Mouse (Mus musculus) embryonic stem cell, embryonic (primary cell): ENCODE data around the gene Wfdc9.
"Not testable (repeated sequence)": the region's sequence is repeated elsewhere in the genome, so short reads cannot be mapped to it uniquely, and the experiment has no call there.

Experiments
- CTCF ChIA-PET, 4 experiments: fragments of 300-600 bp in 2 of 4; fragments of 350-600 bp in 2 of 4; sonication (Branson Sonifier 250); formaldehyde crosslinking; loops; one replicate each; lab custom pipeline; 2022; ENCODE audit warnings: inconsistent platforms in 2 of 4; lab: Charles Lee
- POLR2A ChIA-PET, 4 experiments: fragments of 300-600 bp in 2 of 4; fragments of 350-600 bp in 2 of 4; sonication (Branson Sonifier 250); formaldehyde crosslinking; loops; one replicate each; lab custom pipeline; 2022; ENCODE audit warnings: antibody characterized with exemption in 4 of 4, inconsistent platforms in 1 of 4; lab: Charles Lee

Wfdc9 gene

DNA sequence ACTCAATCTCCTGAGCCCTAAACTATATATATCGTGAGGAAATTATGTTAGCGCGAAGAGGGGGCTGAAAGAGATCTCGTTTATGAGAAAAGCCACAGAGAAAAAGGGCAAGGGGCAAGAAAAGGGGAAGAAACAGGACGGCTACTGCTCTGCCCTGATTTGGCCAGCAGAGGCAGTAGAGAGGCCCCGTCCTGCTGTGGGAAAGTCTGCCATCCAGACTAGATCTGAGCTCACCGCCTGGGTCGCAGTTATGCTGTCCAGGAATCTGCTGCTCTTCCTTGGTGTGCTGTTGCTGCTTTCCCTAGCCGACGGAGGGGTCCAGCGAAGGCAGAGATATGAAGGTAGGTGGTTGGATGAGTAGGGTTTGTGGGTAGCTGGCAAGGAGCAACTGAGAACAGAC is 525 bp downstream of the Wfdc9 start, which contains the start of gene Wfdc10:
Gene Wfdc10, plus strand, starts transcription at position 189 of the 400 bp plus-strand sequence.
- POLR2A ChIA-PET: interaction anchor here in 3 of 4 experiments (0.5 to 1.3 kb wide), 9 partner anchors 14 to 202 kb away, joined by 3 to 7 read pairs (median 3); partner anchors contain the start of genes Acot8 (in 1 of the 3), Zswim1 (in 1 of the 3) and Zswim3 (in 1 of the 3)

DNA sequence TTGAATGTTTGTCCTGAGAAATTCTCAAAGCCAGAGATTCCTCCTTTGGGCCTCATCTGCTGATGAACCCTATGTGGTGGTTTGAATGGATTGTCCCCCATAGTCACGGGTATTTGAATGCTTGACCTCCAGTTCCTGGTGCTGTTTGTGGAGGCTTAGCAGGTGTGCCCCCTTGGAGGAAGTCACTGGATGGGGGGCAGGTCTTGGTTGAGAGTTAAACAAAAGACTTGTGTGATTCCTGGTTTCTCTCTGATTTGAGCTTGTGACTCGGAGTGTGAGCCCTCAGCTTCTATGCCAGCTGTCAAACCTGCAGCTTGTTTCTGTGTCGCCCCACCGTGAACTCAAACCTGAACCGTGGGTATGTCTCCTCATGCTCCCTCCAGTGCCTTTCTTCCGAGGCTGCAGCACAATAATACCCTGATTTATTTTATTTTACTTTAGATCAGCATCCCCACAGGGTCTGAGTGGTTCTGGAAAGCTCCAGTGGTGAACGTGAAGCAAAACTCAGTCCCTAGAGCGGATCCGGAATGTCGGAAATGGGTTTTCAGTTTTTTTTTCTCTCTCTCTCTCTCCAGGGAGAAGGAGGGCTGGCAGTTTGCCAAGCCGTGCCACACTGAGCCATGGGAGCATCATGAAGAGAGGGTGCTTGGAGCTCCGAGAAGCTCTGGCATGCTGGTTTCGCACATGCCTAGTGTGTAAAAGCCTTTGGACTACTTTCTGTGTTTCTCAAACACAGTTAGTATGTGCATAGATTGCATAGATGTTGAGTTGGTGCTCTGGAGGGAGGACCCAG is 14.3 kb downstream of the Wfdc9 start:
- ChIA-PET CTCF (interaction anchor here (0.5 to 2.7 kb wide), 11 partner anchors 14 to 276 kb away, joined by 3 to 12 read pairs (median 3); partner anchors contain the start of genes Wfdc10 (in 3 of the 4) and Wfdc9 (in 3 of the 4)), POLR2A (interaction anchor here (0.6 to 2.0 kb wide), 6 partner anchors 14 to 276 kb away, joined by 3 to 7 read pairs (median 3); partner anchors contain the start of genes Wfdc10 (in 2 of the 4), Wfdc9 (in 2 of the 4), Acot8 (in 1 of the 4) and Zswim3 (in 1 of the 4))

More for the DNA sequence above, 525 bp downstream of the Wfdc9 start, which contains the start of gene Wfdc10:
- CTCF ChIA-PET: interaction anchor here (0.5 to 1.9 kb wide), 68 partner anchors 9 to 1993 kb away, joined by 3 to 15 read pairs (median 4); partner anchors contain the start of genes Acot8 (in 1 of the 4), Eppin (in 1 of the 4), Gm20458 (in 1 of the 4) and Snx21 (in 1 of the 4)

DNA sequence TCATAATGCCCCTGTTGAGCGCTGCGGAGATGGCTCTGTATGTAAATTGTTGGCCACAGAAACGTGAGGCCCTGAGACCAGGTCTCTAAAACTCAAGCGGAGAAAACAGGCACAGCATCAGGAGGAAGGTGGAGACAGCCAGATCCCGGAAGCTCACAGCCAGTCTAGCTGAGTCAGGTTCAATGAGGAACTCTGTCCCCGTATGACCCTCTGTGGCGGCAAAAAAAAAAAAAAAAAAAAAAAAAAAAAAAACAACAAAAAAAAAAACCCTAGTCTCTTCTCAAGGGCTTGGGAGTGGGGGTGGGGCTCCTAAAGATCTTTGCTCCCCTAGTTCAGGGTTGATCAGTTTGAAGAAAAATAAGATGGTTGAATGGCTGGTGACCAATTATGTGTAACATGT is 15.3 kb downstream of the Wfdc9 start:
- ChIA-PET POLR2A (interaction anchor here in 3 of 4 experiments (0.6 to 2.0 kb wide), 5 partner anchors 15 to 569 kb away, joined by 3 to 7 read pairs (median 3); partner anchors contain the start of genes Wfdc10 (in 3 of the 3) and Wfdc9 (in 3 of the 3)), CTCF (interaction anchor here (0.6 to 2.7 kb wide), 12 partner anchors 15 to 245 kb away, joined by 3 to 12 read pairs (median 5); partner anchors contain the start of genes Wfdc10 (in 4 of the 4) and Wfdc9 (in 4 of the 4))

DNA sequence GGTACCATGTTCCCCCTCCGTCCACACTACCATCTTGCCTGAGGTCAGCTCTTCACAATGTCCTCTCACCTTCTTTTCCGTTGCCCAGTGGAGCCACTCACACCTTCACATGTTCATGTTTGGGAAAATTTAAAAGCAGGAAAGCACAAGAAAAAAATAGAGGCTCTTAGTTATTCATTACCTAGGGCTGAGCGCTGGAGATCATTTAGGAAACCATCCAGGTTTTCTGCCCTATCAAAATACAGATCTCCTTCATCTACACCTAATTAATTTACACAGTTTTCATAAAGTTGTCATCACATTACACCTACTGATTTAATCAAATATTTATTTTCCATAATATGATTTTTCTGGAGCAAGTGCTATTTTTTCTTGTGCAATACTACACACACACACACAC is 17.7 kb downstream of the Wfdc9 start, which contains the start of gene Wfdc16:
Gene Wfdc16, minus strand, starts transcription at position 101 of the 400 bp plus-strand sequence.
- CTCF ChIA-PET: no interaction called here

DNA sequence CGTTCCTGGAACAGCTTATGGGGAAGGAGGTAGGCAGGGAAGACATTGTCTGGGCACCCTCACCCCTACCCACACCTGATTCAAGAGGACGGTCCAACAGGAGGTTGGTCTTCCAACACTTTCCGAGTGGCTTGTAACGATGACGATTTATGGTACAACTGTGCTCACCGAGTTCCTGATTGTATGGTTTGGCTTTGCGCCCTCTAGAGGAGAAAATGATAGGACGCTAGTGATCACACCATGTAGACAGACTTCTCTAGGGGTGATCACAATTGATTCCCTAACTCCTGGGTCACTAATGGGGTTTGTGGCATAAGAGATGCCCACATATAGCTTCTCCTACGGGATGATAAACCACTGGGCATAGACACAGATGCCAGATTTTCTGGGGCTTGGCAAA is 21.1 kb downstream of the Wfdc9 start:
- CTCF ChIA-PET: interaction anchor here in 1 of 4 experiments (0.9 to 1.5 kb wide), 3 partner anchors 21 to 165 kb away, joined by 3 to 4 read pairs (median 4); partner anchors contain the start of genes Wfdc10 and Wfdc9
- POLR2A ChIA-PET: interaction anchor here in 2 of 4 experiments (0.7 to 1.0 kb wide), 2 partner anchors 165 to 192 kb away, joined by 3 read pairs; no protein-coding TSS in a partner anchor

More for the DNA sequence above, 17.7 kb downstream of the Wfdc9 start, which contains the start of gene Wfdc16:
- POLR2A ChIA-PET: interaction anchor here in 1 of 4 experiments (1.0 kb wide), 1 partner anchor 13 kb away, joined by 5 read pairs; no protein-coding TSS in a partner anchor

DNA sequence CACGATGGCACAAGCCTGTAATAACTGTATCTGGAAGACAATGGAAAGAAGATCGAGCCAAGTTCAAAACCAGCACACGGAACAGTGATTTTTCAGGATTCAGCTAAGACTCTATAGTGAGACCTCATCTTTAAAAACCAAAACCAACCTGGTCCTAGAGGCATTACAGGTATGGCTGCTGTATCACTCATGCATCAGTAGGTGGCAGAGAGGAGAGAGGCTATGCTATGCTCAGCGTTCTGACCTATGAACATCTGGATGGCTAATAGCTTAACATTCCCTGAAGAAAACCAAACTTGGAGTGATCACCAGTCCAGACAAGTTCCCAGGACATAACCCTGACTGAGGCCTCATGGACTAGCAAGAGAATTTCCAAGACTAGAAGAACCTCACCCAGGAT is 34.6 kb downstream of the Wfdc9 start:
- POLR2A ChIA-PET: no interaction called here
- CTCF ChIA-PET: interaction anchor here in 2 of 4 experiments (0.6 to 1.0 kb wide), 2 partner anchors 34 to 102 kb away, joined by 3 read pairs; partner anchors contain the start of genes Wfdc10 (in 1 of the 2) and Wfdc9 (in 1 of the 2)

DNA sequence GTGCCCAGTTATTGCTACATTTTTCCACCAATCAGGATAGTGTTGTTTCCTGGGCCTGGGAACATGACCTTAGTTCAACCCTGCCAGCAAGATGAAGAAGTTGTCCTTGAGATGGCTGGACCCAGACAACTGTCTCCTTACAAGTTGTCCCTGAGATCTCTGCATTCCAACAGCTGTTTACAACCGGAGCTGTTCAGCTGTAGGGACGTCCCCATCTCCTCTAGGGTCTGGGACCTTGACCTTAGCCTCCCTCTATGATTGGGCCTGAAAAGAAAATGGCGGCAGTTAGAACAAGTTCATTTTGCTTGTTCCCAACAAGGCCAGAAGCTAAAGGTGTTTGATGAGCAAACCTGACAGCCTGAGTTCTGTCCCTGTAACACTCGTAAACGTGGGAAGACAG is 37.3 kb downstream of the Wfdc9 start:
- CTCF ChIA-PET: interaction anchor here in 3 of 4 experiments (0.6 to 1.0 kb wide), 3 partner anchors 37 to 209 kb away, joined by 3 to 4 read pairs (median 3); partner anchors contain the start of genes Wfdc10 (in 1 of the 3) and Wfdc9 (in 1 of the 3)
- POLR2A ChIA-PET: interaction anchor here in 2 of 4 experiments (0.6 to 0.7 kb wide), 2 partner anchors 631 to 1276 kb away, joined by 3 to 4 read pairs; no protein-coding TSS in a partner anchor

DNA sequence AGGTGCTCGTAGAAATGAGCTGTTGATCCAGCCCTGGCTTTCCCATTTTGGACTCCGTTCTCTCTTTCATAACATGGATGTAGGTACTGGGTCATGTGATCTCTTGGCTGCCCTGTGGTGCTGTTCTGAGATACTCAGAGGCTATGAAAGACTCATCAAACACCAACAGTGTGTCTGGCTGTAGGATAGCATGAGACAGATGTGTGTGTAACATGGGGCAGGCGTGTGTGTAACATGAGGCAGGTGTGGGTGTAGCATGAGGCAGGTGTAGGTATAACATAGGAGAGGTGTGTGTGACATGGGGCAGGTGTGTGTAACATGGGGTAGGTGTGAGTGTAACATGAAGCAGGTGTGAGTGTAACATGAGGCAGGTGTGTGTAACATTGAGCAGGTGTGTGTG is 41.0 kb downstream of the Wfdc9 start:
- ChIA-PET CTCF (interaction anchor here in 1 of 4 experiments (0.6 kb wide), 2 partner anchors 58 to 212 kb away, joined by 3 read pairs; no protein-coding TSS in a partner anchor), POLR2A (interaction anchor here in 1 of 4 experiments (0.5 kb wide), 1 partner anchor 153 kb away, joined by 4 read pairs; no protein-coding TSS in a partner anchor)

DNA sequence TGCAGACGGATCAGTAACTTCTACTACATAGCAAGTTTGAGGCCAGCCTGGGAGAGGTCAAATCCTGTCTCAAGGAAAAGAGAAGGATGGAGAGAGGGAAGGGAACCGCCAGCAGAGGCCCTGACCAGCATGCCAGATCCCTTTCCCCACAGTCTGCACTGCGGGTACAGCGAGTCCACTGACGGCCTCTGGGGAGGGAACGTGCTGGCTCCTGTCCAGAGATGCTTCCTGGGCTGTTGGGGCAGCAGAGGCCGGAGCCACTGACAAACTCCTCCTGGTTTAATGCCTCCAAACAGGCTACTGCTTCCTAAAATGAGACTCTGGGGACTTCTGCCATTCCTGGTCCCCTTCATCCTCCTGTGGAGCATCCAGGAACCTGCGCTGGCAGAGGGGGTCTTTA is 42.9 kb downstream of the Wfdc9 start, which contains the start of the genes Wfdc6b and Wfdc8:
Gene Wfdc6b, plus strand, starts transcription at position 52 of the 400 bp plus-strand sequence.
Gene Wfdc8, minus strand, starts transcription at position 156 of the 400 bp plus-strand sequence.
- CTCF ChIA-PET: not testable (repeated sequence)
- POLR2A ChIA-PET: interaction anchor here in 1 of 4 experiments (0.6 kb wide), 1 partner anchor 9 kb away, joined by 3 read pairs; no protein-coding TSS in a partner anchor

DNA sequence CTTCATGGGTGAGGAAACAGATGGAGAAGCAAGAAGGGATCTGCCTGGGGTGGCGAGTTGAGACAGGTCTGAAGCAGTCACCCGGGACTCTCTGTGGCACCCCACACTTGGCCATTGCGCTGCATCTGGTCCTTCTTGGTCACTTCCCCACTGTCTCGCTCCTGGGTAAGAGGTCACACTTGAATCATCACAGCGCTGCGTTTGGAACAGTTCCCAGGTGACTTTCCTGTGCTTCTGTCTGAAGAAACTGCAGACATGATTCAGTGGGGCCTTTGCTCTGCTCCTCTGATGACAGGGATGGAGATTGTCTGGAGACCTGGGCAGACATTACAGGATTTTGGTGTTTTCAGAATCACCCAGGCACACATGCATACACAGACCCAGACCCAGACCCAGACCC is 47.6 kb downstream of the Wfdc9 start:
- ChIA-PET CTCF (interaction anchor here in 2 of 4 experiments (0.7 to 0.9 kb wide), 2 partner anchors 17 to 28 kb away, joined by 3 to 4 read pairs; no protein-coding TSS in a partner anchor), POLR2A (interaction anchor here in 1 of 4 experiments (0.6 to 0.8 kb wide), 2 partner anchors 17 to 24 kb away, joined by 3 to 5 read pairs; no protein-coding TSS in a partner anchor)

DNA sequence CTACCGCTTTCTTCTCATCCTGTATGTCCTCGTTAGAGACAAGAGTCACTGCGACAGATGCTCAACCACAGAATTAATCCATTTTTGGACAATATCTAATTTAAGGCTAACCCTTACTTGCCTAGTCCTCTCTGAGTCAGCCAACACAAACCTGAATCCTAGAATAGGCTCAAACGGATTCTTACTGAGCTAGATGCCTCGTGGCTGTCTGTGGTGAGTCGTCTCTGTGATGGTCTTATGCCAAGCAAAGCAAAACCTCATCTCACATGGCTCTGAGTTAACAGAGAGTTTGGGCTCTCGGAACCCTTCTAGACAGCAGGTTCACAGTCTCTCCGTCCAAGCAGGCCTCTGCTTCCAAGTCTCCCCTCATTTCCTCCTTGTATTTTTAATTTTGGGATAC is 52.0 kb downstream of the Wfdc9 start:
- POLR2A ChIA-PET: interaction anchor here (0.6 to 1.1 kb wide), 7 partner anchors 9 to 453 kb away, joined by 3 to 5 read pairs (median 4); partner anchors contain the start of gene Wfdc6b (in 1 of the 4)
- CTCF ChIA-PET: interaction anchor here (0.5 to 2.7 kb wide), 16 partner anchors 12 to 562 kb away, joined by 3 to 16 read pairs (median 4); partner anchors contain the start of genes Eppin (in 1 of the 4) and Wfdc10 (in 1 of the 4)

DNA sequence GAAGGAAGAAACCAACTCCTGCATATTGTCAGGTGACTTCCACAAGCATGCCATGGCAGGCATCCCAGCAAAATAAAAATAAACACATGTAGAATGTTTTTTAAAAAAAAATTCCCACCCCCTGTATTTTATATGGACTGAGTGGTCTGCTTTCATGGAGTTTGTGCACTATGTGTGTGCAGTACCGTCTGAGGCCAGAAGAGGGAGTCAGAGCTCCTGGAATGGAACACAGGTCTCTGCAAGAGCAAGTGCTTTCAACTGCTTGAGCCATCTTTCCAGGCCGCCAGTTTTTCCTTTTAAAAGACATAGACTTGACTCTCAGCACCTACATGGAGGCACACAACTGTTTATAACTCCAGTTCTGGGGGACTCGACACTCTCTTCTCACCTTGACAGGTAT is 52.9 kb downstream of the Wfdc9 start:
- ChIA-PET CTCF (interaction anchor here in 3 of 4 experiments (0.6 to 2.7 kb wide), 11 partner anchors 11 to 485 kb away, joined by 3 to 16 read pairs (median 4); partner anchors contain the start of genes Eppin (in 1 of the 3) and Wfdc10 (in 1 of the 3)), POLR2A (interaction anchor here in 1 of 4 experiments (0.7 to 0.8 kb wide), 2 partner anchors 82 to 200 kb away, joined by 4 to 5 read pairs; partner anchors contain the start of gene Wfdc13)

DNA sequence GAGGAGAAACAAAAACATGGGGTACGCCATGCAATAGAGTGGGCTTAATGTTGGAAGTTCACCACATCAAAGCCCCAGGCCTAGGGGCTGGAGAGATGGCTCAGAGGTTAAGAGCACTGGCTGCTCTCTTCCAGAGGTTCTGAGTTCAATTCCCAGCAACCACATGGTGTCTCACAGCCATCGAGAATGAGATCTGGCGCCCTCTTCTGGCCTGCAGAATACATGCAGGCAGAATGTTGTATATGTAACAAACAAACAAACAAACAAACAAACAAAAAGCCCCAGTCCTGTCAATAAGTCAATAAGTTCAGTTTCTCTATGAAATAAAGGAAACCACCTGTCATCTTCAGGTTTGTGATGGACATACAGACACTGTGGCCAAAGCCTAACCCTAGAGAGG is 56.2 kb downstream of the Wfdc9 start:
- ChIA-PET CTCF (interaction anchor here in 2 of 4 experiments (0.7 to 1.0 kb wide), 2 partner anchors 17 to 126 kb away, joined by 3 read pairs; no protein-coding TSS in a partner anchor), POLR2A (no interaction called here)
